Mouse (Mus musculus) urinary bladder, postnatal 10 days (tissue): ENCODE data around the gene Gnai3.
A peak's percentile ranks its signal among the peaks of the same experiment; 100 is the strongest.

ENCODE experiments used
- DNase-seq: peaks from one replicate; pipeline ENCODE4 v3.0.0; 2022; ENCODE audit warnings: low spot score

The Gnai3 gene

DNA sequence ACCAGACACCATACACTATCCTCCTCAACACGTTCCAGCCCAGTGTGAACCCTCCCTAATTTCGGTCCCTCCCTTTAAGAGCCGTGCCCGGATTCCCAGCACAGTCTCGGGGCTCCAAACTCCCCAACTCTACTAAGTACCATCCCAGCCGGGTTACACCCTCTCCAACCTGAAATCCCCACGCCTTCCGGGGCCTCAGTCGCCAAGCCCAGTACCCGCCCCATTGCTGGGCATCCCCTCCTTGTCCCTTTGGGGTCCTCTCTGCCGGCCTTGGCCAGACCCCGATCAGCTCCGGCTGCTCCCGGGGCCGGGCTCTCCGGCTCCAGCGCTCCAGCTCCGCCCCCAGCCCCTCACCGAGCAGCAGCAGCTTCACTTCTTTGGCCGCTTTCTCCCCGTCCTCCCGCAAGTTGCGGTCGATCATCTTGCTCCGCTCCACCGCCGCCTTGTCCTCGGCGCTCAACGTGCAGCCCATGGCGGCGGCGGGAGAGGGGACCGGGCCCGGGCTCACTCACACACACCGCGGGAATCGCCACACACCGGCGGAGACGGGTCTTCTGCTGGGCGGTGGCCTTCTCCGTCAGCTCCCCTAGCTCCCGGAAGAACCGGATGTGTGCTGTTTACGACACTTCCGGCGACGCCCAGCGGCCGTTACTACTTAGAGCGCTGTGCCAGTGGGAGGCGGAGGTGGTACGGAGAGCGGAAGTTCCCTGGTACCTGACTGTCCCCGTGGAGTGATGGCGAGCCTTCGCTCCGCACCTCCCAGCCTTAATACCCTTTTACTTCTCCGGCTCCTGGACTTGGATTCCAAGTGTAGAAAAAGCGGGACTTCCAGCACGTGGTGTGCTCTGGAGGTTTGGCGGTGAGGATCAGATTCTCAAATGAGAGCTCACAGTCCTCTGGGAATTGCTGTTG lies at the start of gene Gnai3:
Gene Gnai3 (minus strand): TSS at position 613 of the 912 bp plus-strand sequence.
- peak; percentile 66 for DNase-seq

DNA sequence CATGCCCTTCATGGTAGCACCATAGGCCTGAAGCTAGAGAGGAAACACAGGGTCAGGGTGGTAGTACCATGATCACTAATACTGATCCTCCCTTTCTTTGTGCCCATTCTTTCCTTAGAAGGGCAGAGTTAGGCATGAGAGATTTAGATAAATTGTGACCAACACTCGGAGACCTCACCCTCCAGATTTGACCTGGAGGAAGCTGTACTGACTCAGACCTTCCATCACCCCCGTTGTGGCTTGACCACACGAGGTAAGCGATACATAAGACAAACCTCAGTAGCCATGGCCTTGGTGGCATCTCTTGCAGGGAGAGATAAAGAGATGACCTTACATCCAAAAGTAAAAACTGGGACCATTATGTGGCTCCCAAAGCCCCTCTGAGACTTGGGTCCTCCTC lies 49.3 kb upstream of the Gnai3 start:
- DNase-seq: no peak

DNA sequence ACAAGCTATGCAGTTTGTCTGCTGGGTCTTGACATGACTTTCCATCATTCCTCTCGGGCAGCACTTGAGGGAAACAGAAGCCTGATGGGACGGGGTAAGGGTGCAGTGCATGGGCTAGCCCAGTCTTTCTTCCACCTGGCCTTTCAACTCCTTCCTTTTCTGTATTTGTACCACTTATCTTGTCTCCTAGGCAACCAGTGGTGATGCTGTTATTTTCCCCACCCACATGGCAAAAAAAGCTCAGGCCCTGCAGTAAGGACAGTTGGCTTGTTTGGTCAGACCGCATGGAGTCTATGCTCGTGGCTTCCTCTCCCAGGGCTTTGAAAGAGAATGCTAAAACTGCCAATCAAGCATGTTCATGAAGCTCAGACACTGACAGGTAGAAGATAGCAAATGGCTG lies 47.7 kb upstream of the Gnai3 start:
- DNase-seq: no peak

DNA sequence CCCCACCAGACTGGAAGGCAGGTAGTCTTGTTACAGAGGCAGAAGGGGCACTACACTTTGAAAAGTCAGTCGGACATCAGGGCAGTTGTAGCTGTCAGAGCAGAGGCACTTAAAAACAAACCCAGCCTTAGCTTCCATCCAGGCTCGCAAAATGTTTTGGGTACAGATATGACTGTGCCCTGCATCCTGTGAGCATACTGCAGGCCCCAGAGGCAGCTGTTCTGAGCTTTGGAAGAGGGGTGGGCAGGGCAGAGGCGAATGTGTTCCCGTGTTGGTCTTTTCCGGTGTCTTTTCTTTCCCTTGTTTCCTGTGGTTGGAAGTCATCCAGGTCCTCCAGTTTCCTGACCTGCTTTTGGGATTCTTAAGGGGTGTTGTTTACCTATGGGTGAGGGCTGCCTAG lies 44.0 kb upstream of the Gnai3 start:
- DNase-seq: peak; percentile 5

DNA sequence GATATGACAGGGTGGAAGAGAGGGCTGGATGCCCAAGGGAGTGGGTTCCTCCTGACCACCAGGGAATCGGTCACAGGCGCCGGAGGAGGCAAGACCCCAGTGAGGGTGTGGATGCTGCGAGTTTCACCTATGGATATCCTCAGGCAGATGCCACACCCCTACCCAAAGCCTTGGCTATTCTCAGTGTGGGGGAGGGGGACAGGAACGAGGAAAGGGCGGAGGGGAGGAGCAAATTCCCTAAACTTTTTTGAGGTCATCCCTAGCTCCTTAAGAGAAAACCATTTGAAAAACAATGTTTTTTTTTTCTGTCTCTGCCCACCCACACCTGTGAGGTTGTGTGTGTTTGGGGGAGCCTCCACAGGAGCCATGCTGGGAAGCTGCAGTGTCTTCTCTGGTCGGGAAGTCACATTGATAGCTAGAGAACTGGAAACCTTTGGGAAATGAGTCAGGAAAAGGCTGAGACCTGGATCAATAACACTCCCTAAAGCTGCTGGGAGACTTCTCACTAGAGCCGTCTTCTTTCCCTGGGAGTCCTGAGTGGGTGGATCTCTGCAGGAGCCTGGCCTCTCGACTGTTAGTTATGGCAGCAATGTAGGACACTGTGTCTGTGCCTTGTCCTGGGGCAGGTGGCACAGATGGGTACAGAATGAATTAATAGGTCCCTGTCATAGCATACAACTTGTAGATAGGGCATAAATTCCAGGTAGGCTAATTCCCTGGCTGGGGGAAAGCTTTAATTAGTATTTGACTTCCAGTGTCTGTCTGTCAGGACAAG lies 43.0 kb upstream of the Gnai3 start:
- no peak for DNase-seq

DNA sequence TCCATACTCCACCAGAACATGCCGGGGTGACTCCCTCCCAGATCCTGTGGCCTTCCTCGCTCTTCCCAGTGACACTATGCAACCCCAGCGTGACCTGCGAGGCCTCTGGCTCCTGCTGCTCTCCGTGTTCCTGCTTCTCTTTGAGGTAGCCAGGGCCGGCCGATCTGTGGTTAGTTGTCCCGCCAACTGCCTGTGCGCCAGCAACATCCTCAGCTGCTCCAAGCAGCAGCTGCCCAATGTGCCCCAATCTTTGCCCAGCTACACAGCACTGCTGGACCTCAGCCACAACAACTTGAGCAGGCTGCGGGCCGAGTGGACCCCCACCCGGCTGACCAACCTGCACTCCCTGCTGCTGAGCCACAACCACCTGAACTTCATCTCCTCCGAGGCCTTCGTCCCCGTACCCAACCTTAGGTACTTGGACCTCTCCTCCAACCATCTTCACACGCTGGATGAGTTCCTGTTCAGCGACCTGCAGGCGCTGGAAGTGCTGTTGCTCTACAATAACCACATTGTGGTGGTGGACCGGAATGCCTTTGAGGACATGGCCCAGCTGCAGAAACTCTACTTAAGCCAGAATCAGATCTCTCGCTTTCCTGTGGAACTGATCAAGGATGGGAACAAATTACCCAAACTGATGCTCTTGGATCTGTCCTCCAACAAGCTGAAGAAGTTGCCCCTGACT lies 41.3 kb upstream of the Gnai3 start:
- DNase-seq: no peak

DNA sequence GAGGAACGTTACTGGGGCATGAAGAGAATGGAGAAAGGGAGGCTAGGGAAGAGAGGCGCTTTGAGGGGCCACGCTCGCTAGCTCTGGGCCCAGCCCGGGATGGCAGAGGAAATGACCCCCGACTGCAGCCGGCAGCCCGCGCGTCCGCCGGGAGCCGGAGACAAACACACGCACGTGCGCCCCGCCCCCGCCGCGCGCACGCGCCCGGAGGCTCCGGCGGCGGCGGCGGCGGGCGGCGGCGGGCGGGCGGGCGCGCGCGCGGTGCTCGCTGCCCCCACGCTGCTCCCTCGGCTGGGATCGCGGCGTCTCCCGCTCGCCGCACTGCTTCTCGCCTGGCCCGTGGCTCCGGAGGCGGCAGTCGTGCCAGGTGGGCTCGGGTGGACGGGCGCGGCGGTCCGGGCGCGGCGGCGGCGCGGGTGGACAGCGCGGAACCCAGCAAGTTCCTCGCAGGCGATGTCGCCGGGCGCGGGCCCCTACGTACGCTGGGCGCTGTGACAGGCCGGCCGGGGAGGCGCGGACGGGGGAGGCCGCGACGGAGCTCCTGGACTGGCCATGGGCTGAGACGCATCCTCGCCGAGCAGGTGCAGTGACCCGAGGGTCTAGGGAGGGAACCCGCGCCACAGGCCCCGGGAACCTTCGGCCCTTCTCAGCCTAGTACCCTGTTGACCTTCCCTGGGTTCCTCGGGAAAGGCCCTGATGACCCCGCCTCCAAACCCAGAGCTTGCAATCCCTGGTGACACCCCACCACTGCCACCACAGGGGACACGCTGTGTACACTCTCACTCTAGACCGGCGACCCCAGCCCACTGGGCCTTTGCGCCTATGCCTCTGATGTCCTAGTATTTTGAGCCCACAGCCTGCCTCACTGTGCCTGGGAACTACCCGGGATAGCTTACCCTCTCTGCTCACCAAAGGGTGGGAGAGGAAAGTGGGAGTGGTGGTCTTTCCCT lies 40.4 kb upstream of the Gnai3 start, which contains the start of gene Amigo1:
Gene Amigo1 (plus strand): TSS at position 238 of the 950 bp plus-strand sequence.
- DNase-seq: no peak

DNA sequence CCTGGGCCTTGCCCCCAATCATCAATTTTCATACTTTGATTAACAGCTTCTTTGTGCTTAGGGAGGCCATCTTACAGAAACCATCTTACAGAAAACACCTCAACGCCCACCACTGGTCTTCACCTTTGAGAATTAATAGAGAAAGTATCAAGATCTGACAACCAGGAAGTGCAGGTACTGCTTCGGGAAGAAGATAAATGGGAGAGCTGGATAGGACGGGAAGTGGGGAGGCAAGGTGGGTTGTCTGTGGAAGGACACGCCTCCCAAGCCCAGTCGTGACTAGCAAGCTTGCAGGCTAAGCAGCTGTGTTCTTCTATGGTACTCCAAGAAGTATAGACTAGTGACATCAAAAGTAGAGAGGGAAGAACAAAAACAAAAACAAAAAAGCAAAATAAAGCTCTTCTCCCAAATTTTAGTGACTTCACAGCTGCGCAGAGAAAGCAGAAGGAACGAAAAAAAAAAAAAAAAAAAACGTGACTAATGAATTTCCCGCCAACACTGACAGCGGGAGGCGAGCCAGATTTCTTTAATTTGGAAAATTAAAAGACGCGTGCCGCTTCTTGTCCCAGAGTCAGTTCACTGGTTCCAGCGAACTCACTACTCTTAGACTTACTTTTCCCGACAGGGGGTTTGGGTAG lies 39.6 kb upstream of the Gnai3 start:
- DNase-seq: no peak

DNA sequence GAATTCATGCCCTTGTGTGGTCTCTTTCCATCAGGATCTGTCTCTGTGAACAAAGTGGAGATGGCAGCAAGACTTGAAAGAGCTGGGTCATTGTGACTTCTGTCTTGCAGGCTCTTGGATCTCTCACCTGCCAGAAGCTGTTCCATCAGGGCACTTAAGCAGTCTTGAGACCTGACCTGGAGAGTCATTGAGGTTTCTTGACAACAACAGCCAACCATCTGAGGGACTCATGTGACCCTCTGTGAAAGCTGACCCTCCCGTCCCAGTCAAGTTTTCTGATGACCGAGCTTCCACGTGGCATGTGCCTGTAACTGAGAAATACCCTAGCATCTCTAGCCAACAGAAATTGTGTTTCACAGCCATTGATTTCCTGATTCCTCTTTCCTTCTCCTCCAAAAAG lies 38.8 kb upstream of the Gnai3 start:
- DNase-seq: no peak

DNA sequence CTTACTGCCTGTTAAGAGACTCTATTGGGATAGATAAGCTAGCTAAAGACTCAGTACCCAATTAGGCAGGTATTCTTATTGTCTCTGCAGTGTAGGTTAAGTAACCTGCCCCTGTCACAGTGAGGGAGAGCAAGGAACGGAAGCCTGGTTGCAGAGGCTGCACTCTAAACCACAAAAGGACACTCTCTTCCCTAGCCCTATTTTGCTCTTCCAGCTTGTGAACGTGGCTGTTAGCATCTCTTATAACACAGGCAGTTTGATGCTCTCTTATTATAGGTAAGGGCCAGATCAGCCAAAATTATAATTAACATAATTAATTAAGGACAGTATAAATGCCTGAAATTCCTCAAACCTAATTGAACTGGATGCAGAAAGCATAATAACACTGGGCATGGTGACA lies 34.6 kb upstream of the Gnai3 start:
- no peak for DNase-seq

DNA sequence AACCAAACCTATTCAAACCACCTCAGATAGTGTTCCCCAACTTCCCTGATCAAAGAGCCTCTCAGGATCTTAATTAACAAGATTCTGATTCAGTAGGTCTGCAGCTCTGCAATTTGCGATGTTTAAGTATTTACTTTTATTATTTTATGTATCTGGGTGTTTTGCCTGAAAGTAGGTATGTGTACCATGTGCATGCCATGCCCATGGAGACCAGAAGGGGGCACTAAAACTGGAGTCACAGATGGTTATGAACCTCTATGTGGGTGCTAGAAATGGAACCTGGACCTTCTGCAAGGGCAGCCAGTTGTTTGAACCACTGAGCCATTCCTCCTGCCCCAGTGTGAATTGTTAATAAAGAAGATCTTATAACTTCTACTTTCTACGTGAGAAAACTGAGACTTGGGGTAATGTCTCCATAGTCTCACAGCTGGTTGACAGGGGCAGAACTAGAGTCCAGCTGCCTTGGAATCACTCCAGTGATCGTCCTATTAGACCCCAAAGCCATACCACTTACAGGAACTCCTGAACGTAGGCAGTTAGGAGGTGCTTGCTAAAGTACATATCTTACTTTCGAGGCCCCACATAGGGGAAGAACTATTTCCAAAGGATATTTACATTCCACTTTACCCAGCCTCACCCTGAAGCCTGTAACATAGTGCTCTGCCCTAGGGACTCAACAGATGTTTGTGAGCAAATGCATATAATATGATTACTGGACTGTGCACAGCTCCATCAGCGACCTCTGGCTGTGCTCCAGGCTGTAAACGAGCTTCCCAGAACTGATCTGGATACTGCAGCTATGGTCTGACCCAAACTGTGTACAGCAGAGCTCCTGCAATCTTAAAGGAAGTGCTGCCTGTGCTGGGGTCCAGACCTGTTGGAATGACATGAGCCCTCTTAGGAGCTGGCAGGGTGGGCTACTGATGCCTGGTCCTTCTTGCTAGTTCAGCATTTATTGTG lies 33.1 kb upstream of the Gnai3 start:
- DNase-seq: no peak

DNA sequence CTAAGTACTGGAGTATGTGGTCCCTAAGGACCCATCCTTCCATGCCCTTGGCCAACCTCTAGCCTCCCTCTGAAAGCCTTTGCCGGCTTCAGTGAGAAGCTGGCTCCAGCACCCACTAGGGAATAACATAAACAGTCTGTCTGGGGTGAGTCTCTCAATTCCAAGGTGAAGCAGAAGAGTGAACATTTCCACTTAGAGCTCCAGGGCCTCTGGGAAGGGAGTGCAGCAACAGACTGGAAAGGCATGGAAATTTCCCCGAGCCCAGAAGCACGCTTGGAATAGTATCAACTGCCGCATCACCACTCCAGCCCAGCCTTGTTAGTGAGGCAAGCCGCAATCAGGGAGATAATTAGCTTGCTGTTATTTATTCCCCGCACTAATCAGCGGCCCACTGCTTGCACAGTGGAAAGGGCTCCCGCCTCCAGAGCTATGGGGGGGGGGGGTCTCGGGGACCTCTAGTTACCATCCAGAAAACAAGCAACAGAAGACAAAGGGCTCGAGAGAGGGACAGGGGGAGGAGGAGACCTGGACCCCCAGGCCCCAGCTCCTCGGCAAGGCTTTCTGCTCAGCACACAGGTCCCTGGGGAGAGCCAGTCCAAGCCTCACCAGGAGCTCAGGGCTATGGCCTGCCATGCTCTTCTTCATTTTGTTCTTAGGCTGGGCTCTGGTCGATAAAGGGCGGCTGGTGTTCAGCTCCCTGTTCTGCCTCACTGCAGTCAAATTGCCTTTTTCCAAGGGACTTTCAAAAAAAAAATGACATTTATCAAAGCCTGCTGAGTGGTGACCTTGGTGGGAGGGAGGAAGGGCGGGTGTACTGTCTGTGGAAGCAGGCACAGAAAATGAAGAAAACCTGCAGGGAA lies 29.0 kb upstream of the Gnai3 start:
- DNase-seq: no peak

DNA sequence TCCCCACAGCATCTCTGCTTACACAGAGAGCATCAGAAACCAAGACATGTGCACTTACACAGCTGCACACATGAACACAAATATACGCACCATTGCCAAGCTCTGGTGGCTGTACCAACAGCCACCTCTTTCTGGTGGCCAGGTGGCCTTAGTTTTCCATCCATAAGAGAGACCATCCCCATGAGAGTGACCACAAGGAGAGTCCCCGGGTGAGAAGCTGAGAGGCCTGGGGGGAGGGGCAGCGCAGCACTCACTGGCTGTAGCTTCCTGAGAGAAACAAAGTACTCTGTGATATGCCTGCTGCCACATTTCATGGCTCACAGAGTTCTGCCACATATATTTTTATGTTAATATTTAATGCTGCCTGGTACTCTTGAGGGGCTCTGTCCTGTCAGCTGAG lies 23.3 kb upstream of the Gnai3 start:
- no peak for DNase-seq

DNA sequence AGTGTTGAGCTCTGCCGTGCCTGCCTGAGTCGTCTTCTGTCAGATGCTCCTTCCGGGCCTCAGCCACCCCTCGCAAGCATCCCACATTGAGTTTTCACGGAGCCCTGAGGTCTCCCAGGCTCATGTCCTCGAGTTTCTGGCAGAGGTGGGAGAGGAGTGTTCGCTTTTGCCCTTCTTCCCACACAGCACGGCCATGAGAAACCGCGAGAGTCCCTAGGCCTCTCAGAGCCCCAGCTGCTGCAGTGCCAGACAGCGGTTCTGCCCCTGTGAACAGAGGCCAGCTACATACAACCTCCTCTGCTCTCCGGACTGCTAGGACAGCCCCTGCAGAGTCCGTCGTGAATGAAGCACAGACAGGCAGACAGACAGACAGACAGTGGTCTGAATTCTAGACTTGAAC lies 21.6 kb upstream of the Gnai3 start:
- no peak for DNase-seq

DNA sequence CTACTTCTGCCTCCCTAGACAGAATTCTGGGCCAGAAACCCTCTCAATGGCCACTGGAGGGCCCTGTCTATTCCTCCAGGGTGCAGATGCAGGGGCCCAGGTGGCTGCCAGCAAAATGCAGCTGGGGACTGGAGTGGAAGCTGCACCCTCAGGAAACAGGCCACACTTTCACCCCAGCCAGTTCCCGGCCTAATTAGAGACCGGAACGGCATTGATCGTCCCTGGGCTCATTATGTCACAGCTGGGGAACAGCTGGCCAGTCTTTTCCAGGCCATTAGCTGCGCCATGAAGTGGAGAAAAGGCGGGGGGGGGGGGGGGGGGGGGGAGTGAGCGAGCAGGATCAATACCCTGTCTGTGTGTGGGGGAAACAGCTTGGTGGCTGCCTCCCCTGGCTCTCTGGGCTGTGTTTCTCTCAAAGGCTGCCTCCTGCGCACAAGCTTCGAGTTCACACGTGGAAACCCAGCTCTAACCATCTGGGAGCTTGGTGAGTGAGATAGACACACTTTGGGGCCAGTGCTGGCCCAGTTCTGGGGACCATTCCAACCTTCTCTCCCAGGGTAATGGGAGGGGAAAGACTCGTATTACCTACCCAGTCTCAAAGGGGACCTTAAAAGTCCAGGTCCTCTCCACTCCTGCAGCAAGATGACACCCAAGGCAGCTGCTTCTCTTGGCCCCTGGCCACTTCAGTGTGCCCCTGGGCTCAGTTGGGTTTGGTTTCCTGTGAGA lies 20.7 kb upstream of the Gnai3 start:
- DNase-seq: no peak

DNA sequence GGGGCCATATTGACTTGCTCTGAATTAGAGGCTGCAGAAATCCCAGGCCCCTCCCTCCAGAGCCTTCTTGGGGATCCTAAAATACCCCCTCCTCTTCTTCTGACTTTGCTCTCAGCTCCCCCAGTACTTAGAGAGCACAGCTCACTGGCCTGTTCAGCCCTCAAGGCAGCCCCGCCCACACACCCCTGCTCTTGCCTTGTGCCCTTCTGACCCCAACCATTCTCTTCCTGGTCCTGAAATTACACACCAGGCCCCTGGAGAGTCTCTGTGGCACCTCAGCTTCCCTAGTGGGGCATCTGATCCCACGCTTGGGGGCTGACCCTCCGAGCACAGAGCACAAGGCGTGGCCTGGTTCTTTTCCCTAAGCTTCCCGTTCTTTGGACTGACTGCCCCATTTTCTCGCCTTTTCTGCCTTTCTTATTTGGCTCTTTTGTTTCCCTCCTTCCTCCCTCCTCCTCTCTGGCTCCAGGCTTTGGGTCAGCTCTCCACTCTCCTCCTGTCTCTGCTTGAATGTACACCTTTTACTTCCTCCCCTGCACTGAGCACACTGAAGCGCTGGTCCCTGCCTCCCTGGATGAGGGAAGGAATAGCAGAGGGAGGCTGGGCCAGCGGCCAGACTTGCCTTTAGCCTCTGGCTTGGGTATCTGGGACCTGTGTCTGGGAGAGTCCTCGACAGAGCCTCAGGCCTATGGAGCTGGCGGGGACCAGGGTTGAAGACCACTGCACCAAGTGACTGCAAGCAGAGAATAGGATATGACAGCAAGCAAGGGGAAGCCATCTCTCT lies 19.8 kb upstream of the Gnai3 start:
- DNase-seq: no peak

DNA sequence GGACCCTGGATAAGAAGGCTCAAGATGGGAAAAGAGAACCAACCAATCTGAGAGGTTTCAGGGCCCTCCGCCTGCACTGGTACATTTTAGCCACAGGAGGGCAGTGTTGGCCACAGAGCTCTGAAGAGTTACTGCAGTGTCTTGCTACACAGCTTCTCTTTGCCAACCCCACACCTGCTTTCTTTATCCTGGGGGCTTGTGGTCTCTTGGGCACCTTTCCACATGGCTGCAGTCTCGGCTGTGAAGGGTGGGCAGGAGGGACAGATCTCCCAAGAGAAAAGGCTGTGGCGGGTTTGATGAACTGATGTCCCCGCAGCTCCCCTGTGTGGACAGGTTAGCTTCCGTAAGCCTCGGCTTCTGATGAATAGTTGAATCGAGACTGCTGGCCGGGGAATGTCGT lies 18.9 kb upstream of the Gnai3 start:
- DNase-seq: no peak
